Mouse (Mus musculus) thymus, adult 2 months (tissue): ENCODE measurements at regions not wholly inside any gene's neighbourhood (a gene's known extent, or its start where the extent isn't known, plus 50 kb on each side); places are given as distances from the start of the nearest gene placed in this dataset.

Experiments
- CTCF ChIP-seq: fragments of 200-500 bp; IDR thresholded peaks from 2 replicates; pipeline ENCODE4 v1.5.1; 2012; ENCODE audit warnings: mild to moderate bottlenecking, control low read depth, low read length, moderate library complexity, borderline replicate concordance; ENCODE audit not compliant: control insufficient read depth, poor library complexity, insufficient read depth; ENCODE audit errors: extremely low read depth
- POLR2A ChIP-seq: fragments of 200-500 bp; IDR thresholded peaks from 2 replicates; pipeline ENCODE4 v1.6.1; 2012; ENCODE audit warnings: mild to moderate bottlenecking, low read length, control low read depth, moderate library complexity; ENCODE audit not compliant: control insufficient read depth, poor library complexity, insufficient read depth; ENCODE audit errors: extremely low read depth

DNA sequence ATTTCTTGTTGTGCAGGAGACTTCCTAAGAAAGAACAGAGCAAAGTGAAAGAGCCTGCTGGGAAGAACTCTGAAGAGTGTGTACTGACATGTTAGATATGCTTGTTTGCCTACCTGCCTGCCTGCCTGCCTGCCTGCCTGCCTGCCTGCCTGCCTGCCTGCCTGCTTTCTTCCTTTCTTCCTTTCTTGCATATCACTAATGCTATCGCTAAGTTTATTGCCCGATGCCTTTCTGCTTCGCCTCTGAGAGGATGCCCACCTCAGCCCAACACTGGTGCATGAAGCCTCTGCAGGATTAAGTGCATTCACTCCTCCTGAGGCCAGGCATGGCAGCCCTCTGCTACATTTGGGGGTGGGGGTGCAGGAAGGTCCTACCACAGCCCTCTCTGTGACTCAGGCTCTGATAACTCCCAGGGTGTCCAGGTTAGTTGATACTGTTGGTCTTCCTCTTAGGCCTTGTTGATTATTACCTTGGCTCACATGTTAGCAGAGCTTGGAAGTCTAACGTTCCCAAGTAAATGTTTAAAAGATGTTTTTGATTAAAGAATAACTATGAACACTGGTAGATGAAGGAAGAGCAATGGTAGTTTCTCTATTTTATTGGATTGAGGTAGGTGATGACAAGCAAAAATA is 547.6 kb downstream of the Etv1 start:
- TF ChIP-seq POLR2A (no peak), CTCF (no peak)
